Mouse (Mus musculus) heart, embryonic 16.5 days (tissue): ENCODE data around the gene Gm4969. TPM values are rescaled to one million over a fixed set of nuclear protein-coding genes. Genes with fewer than 3 reads are reported as not detected.

ENCODE experiments used
- ATAC-seq: fragments of 200-750 bp; cut with Nextera tagmentation; replicated peaks from 2 replicates; pipeline ENCODE4 v1.8.0; 2017; ENCODE audit warnings: moderate number of reproducible peaks; ENCODE audit not compliant: insufficient read depth, low FRiP score; ENCODE audit errors: extremely low read depth
- H3K27ac ChIP-seq: fragments of 300-500 bp; sonication (generic); 2 replicates; pipeline ENCODE4 v1.5.1; 2014; ENCODE audit warnings: mild to moderate bottlenecking, low read length, control low read depth, moderate library complexity
- H3K27me3 ChIP-seq: fragments of 300-500 bp; sonication (generic); 2 replicates; pipeline ENCODE4 v1.6.1; 2014; ENCODE audit warnings: low read length, mixed read lengths; ENCODE audit not compliant: control insufficient read depth, insufficient read depth
- H3K36me3 ChIP-seq: fragments of 300-500 bp; sonication (generic); 2 replicates; pipeline ENCODE4 v1.6.1; 2014; ENCODE audit not compliant: control insufficient read depth, insufficient read depth
- H3K4me1 ChIP-seq: fragments of 300-500 bp; sonication (generic); 2 replicates; pipeline ENCODE4 v1.6.1; 2014; ENCODE audit warnings: low read length, mixed read lengths; ENCODE audit not compliant: control insufficient read depth, insufficient read depth
- H3K4me2 ChIP-seq: fragments of 300-500 bp; sonication (generic); 2 replicates; pipeline ENCODE4 v1.6.1; 2014; ENCODE audit warnings: low read depth, mild to moderate bottlenecking, control low read depth, low read length
- H3K4me3 ChIP-seq: fragments of 300-500 bp; sonication (generic); 2 replicates; pipeline ENCODE4 v1.5.1; 2014; ENCODE audit warnings: mild to moderate bottlenecking, control low read depth, low read length
- H3K9ac ChIP-seq: fragments of 300-500 bp; sonication (generic); 2 replicates; pipeline ENCODE4 v1.6.1; 2014; ENCODE audit warnings: low read length, control low read depth
- H3K9me3 ChIP-seq: fragments of 300-500 bp; sonication (generic); replicated peaks from 2 replicates; pipeline ENCODE4 v1.6.1; 2016; ENCODE audit warnings: low read length; ENCODE audit not compliant: control insufficient read depth
- WGBS: fragments of 180-500 bp; shearing (Covaris S2); extraction: QIAGEN DNeasy Blood & Tissue Kit; methylation state at CpG from one replicate; pipeline ENCODE4 v1.1.7; 2014; 5-methylcytosine and 5-hydroxymethylcytosine counted together
- polyA plus RNA-seq: library from polyadenylated mRNA; unstranded; fragments of >200 nt; fragmentation: Nextera tagmentation; extraction: Ambion mirVana; gene quantifications from 2 replicates; pipeline ENCODE4 v1.2.1, GENCODE M21; 2015

The Gm4969 gene
- polyA plus RNA-seq, 1 experiment from 2014 or later, result 0.38 TPM

- peaks cover 42% of the 10 kb centered on the region for H3K36me3 ChIP-seq
- no peak for ATAC-seq
- 28% methylated on average over 9 of the region's 9 CpGs for WGBS
- no peaks in the 10 kb centered on the region for H3K27me3 ChIP-seq
- H3K4me2 ChIP-seq, result peak overlapping the region; percentile 72
- H3K27ac ChIP-seq, result peak overlapping the region; percentile 56
- peak overlapping the region; percentile 80 for H3K9ac ChIP-seq
- H3K4me1 ChIP-seq, result peaks cover 50% of the 10 kb centered on the region
- peak overlapping the region; percentile 63 for H3K4me3 ChIP-seq
- H3K9me3 ChIP-seq, result no peaks in the 10 kb centered on the region
These were observed 33.2 kb downstream of the Gm4969 start for GRCm38 (mm10) chr7:19084921-19085473.

- Histone ChIP-seq H3K36me3 (peaks cover 42% of the 10 kb centered on the region), H3K9me3 (no peaks in the 10 kb centered on the region), H3K4me1 (peaks cover 50% of the 10 kb centered on the region), H3K27ac (peak overlapping the region; percentile 95), H3K27me3 (no peaks in the 10 kb centered on the region), H3K4me2 (peak overlapping the region; percentile 72), H3K4me3 (peak overlapping the region; percentile 63), H3K9ac (peak overlapping the region; percentile 80)
- WGBS, result 60% methylated on average over 6 of the region's 6 CpGs
- no peak for ATAC-seq
These were observed 33.8 kb downstream of the Gm4969 start for GRCm38 (mm10) chr7:19084277-19084771.

GRCm38 (mm10) chr7:19083701-19084100, 34.5 kb downstream of the Gm4969 start, which contains the start of gene Dmpk:
Gene Dmpk, plus strand, starts transcription at chr7:19083849.
- WGBS, result 26% methylated on average over 10 of the region's 10 CpGs
- peak within 1 kb of the TSS; percentile 63 for H3K4me3 ChIP-seq
- H3K4me1 ChIP-seq, result peaks cover 50% of the 10 kb centered on the region
- H3K27me3 ChIP-seq, result no peaks in the 10 kb centered on the region
- peaks cover 44% of the 10 kb centered on the region for H3K36me3 ChIP-seq
- ATAC-seq, result peak; percentile 75
- no peaks in the 10 kb centered on the region for H3K9me3 ChIP-seq
- peak within 1 kb of the TSS; percentile 95 for H3K27ac ChIP-seq
- H3K4me2 ChIP-seq, result peak within 1 kb of the TSS; percentile 72
- peak within 1 kb of the TSS; percentile 80 for H3K9ac ChIP-seq

- Histone ChIP-seq H3K9me3 (no peaks in the 10 kb centered on the region), H3K27ac (peak overlapping the region; percentile 95), H3K27me3 (no peaks in the 10 kb centered on the region), H3K4me1 (peaks cover 52% of the 10 kb centered on the region), H3K4me2 (peak overlapping the region; percentile 72), H3K36me3 (peaks cover 44% of the 10 kb centered on the region), H3K9ac (peak overlapping the region; percentile 80), H3K4me3 (peak overlapping the region; percentile 63)
- 28% methylated on average over 6 of the region's 6 CpGs for WGBS
- ATAC-seq, result peak; percentile 79
These were observed 35.1 kb downstream of the Gm4969 start for GRCm38 (mm10) chr7:19083096-19083495.

GRCm38 (mm10) chr7:19082171-19082570, 36.0 kb downstream of the Gm4969 start:
- Histone ChIP-seq H3K27me3 (no peaks in the 10 kb centered on the region), H3K4me3 (no peak overlapping the region), H3K9me3 (no peaks in the 10 kb centered on the region), H3K4me1 (peaks cover 61% of the 10 kb centered on the region), H3K27ac (peak overlapping the region; percentile 95), H3K4me2 (no peak overlapping the region), H3K36me3 (peaks cover 35% of the 10 kb centered on the region), H3K9ac (peak overlapping the region; percentile 80)
- no peak for ATAC-seq
- 83% methylated on average over 4 of the region's 4 CpGs for WGBS

DNA sequence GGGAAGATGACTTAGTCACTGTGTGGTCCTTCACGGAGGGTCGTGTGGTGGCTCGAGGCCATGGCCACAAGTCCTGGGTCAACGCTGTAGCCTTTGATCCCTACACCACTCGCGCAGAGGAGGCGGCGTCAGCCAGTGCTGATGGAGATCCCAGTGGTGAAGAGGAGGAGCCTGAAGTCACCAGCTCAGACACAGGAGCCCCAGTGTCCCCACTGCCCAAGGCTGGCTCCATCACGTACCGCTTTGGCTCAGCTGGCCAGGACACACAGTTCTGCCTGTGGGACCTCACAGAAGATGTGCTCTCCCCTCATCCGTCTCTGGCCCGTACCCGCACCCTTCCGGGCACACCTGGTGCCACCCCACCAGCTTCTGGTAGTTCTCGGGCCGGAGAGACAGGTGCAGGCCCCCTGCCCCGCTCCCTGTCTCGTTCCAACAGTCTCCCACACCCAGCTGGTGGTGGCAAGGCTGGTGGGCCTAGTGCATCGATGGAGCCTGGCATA, 37.7 kb downstream of the Gm4969 start:
- Histone ChIP-seq H3K36me3 (peaks cover 34% of the 10 kb centered on the region), H3K4me3 (no peak overlapping the region)

GRCm38 (mm10) chr7:19078732-19079131, 39.4 kb downstream of the Gm4969 start:
- H3K27me3 ChIP-seq, result no peaks in the 10 kb centered on the region
- peaks cover 42% of the 10 kb centered on the region for H3K4me1 ChIP-seq
- 72% methylated on average over 3 of the region's 3 CpGs for WGBS
- no peak overlapping the region for H3K9ac ChIP-seq
- H3K4me2 ChIP-seq, result no peak overlapping the region
- H3K27ac ChIP-seq, result no peak overlapping the region
- no peak for ATAC-seq
- H3K4me3 ChIP-seq, result no peak overlapping the region
- H3K36me3 ChIP-seq, result peaks cover 34% of the 10 kb centered on the region
- no peaks in the 10 kb centered on the region for H3K9me3 ChIP-seq

More for the DNA sequence above, 37.7 kb downstream of the Gm4969 start:
- Histone ChIP-seq H3K9me3 (no peaks in the 10 kb centered on the region), H3K4me2 (no peak overlapping the region), H3K4me1 (peaks cover 54% of the 10 kb centered on the region), H3K27ac (no peak overlapping the region), H3K9ac (no peak overlapping the region), H3K27me3 (no peaks in the 10 kb centered on the region)
- 93% methylated on average over 19 of the region's 19 CpGs for WGBS
- ATAC-seq, result no peak

DNA sequence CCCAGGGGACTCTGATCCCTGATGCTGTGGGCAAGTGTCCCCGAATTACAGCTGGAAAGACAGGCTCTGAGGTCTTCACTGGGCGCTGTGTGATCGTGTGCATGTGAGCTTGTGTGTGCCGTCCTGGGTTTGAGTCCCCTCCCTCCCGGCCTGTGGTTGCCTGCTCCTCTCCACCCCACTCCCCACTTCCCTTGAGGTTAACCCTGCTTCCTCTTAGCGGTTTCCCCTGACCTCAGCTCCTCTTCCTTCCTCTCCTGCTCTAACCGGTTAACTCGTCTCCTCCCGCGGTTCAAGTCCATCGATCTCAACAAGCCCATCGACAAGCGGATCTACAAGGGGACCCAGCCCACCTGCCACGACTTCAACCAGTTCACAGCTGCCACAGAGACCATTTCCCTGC, 40.4 kb downstream of the Gm4969 start:
- no peak overlapping the region for H3K27ac ChIP-seq
- WGBS, result 60% methylated on average over 14 of the region's 14 CpGs
- no peak for ATAC-seq
- peaks cover 34% of the 10 kb centered on the region for H3K36me3 ChIP-seq
- no peaks in the 10 kb centered on the region for H3K27me3 ChIP-seq
- peak overlapping the region; percentile 99 for H3K4me3 ChIP-seq
- no peaks in the 10 kb centered on the region for H3K9me3 ChIP-seq
- H3K4me2 ChIP-seq, result peak overlapping the region; percentile 84
- no peak overlapping the region; the same call in 1 of the 2 replicates for H3K9ac ChIP-seq
- peaks cover 33% of the 10 kb centered on the region for H3K4me1 ChIP-seq

DNA sequence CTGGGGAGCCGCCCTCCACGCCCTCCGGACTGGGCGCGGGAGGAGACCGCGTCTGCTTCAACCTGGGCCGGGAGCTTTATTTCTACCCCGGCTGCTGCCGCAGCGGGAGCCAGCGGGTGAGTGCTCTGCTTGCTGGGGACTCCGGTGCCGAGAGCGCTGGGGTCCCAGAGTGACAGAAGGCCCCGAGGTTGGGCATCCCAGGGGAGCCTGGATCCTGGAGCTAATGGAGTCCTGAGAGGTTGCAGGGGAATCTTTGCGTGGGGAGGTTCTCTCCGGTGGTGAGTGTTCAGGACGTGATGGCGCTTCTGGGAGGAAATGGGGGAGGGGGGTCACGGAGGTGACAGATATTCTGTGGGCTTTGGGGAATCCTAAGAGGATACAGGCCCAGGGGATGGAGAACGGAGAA, 41.6 kb downstream of the Gm4969 start:
- ATAC-seq, result peak; percentile 1; the same call in 1 of the 2 replicates
- peak overlapping the region; percentile 99 for H3K4me3 ChIP-seq
- peaks cover 24% of the 10 kb centered on the region for H3K36me3 ChIP-seq
- peak overlapping the region; percentile 95 for H3K9ac ChIP-seq
- WGBS, result under 1% methylated on average over 22 of the region's 22 CpGs
- peaks cover 21% of the 10 kb centered on the region for H3K4me1 ChIP-seq
- H3K4me2 ChIP-seq, result peak overlapping the region; percentile 84
- peak overlapping the region; percentile 88 for H3K27ac ChIP-seq
- no peaks in the 10 kb centered on the region for H3K27me3 ChIP-seq
- H3K9me3 ChIP-seq, result no peaks in the 10 kb centered on the region
